Mouse (Mus musculus): Measurements from ENCODE around the gene Cep152.

DNA sequence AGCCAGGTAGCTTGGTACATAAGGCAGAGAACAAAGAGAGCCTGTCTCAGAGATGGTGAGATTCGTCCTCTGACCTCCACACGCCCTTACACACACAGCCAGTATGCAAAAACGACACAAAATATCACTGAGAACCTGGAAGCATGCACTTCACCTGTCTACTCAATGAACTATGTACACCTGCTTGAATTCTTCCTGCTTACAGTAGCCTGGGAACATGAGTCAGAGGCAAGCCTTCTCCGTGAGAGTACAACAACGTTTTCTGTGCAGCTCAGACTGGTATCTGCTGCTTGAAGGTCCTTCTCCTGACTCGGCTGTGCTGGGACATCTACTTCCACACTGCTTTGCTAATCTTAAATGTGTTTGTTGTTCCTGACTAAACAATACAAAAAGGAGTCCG is 83.5 kb downstream of the Cep152 start:
- no peak for TF ChIP-seq CTCF (conservative IDR thresholded peaks at IDR 0.05 in 1 of 2, IDR thresholded peaks at IDR 0.05 in 1 of 2; ENCODE audit: low read depth in 2 of 2, low read length in 2 of 2)
- TF ChIP-seq POLR2A (IDR thresholded peaks at IDR 0.05; ENCODE audit: low read depth, low read length), result no peak
- no peak for TF ChIP-seq TCF12 (IDR thresholded peaks at IDR 0.05; ENCODE audit: low read depth, low read length)
- TF ChIP-seq ZNF384 (IDR thresholded peaks at IDR 0.05; ENCODE audit: low read depth, low read length), result no peak
- TF ChIP-seq MXI1 (IDR thresholded peaks at IDR 0.05; ENCODE audit: low read depth, low read length), result no peak
- TF ChIP-seq SIN3A (IDR thresholded peaks at IDR 0.05; ENCODE audit: low read length), result no peak
- TF ChIP-seq HCFC1 (IDR thresholded peaks at IDR 0.05; ENCODE audit: low read depth, low read length), result no peak
- no peak for TF ChIP-seq UBTF (IDR thresholded peaks at IDR 0.05; ENCODE audit: low read depth, low read length)
- TF ChIP-seq ZC3H11A (IDR thresholded peaks at IDR 0.05; ENCODE audit: low read depth, low read length), result no peak
- no peak for TF ChIP-seq IRF4 (IDR thresholded peaks at IDR 0.05; ENCODE audit: low read depth, low read length)
- TF ChIP-seq MAFK (IDR thresholded peaks at IDR 0.05; ENCODE audit: insufficient replicate concordance, low read length), result no peak
- no peak for TF ChIP-seq KAT2A (IDR thresholded peaks at IDR 0.05; ENCODE audit: insufficient replicate concordance, low read length)

Data from CH12.LX (cell line).